Mouse (Mus musculus) CH12.LX (cell line): ENCODE measurements around the gene Bcat1.

ENCODE experiments used
- BHLHE40 ChIP-seq: IDR thresholded peaks from 2 replicates; pipeline ENCODE4 v1.6.1; 2011; ENCODE audit warnings: mild to moderate bottlenecking, low read depth, low read length, improper control_type of control experiment
- CTCF ChIP-seq, 2 experiments: IDR thresholded peaks in 1 of 2; conservative IDR thresholded peaks in 1 of 2; 2 replicates each; pipeline ENCODE4 v1.5.1; 2011 to 2012; ENCODE audit warnings: low read depth in 2 of 2, low read length in 2 of 2, improper control_type of control experiment in 1 of 2, inconsistent platforms in 1 of 2, mild to moderate bottlenecking in 1 of 2, moderate library complexity in 1 of 2
- GABPA ChIP-seq: IDR thresholded peaks from 2 replicates; pipeline ENCODE4 v1.6.1; 2012; ENCODE audit warnings: low read depth, low read length, improper control_type of control experiment, inconsistent platforms; ENCODE audit not compliant: insufficient replicate concordance
- KAT2A ChIP-seq: IDR thresholded peaks from 2 replicates; pipeline ENCODE4 v1.6.1; 2012; ENCODE audit warnings: low read length, improper control_type of control experiment, inconsistent platforms; ENCODE audit not compliant: insufficient replicate concordance
- MAX ChIP-seq: IDR thresholded peaks from 2 replicates; pipeline ENCODE4 v1.6.1; 2011; ENCODE audit warnings: low read length, improper control_type of control experiment
- MEF2A ChIP-seq: IDR thresholded peaks from 2 replicates; pipeline ENCODE4 v1.6.1; 2014; ENCODE audit warnings: low read depth, mild to moderate bottlenecking, inconsistent platforms, low read length, improper control_type of control experiment, borderline replicate concordance
- USF1 ChIP-seq: IDR thresholded peaks from 2 replicates; pipeline ENCODE4 v1.6.1; 2014; ENCODE audit warnings: low read depth, mild to moderate bottlenecking, inconsistent platforms, low read length, improper control_type of control experiment

GRCm38 (mm10) chr6:145120086-145120485 is 44.1 kb upstream of the Bcat1 start:
- TF ChIP-seq GABPA (no peak), MEF2A (no peak), MAX (no peak), KAT2A (no peak), CTCF (conservative IDR thresholded peaks at IDR 0.05 in 1 of 2, IDR thresholded peaks at IDR 0.05 in 1 of 2; ENCODE audit: low read depth in 2 of 2, low read length in 2 of 2) (no peak), BHLHE40 (no peak), USF1 (no peak)
